Mouse (Mus musculus) CH12.LX (cell line): ENCODE results near the gene 1600014C23Rik. TPM values are rescaled to one million over a fixed set of nuclear protein-coding genes. Genes with fewer than 3 reads are reported as not detected.

Experiments
- DNase-seq: peaks from one replicate; pipeline ENCODE4 v3.0.0-alpha.2; 2013; ENCODE audit errors: extremely low read depth
- H3K27ac ChIP-seq: 2 replicates; pipeline ENCODE4 v1.5.1; 2012; ENCODE audit warnings: low read depth, mild to moderate bottlenecking, control low read depth, moderate library complexity; ENCODE audit not compliant: insufficient read depth
- H3K27me3 ChIP-seq: replicated peaks from 2 replicates; pipeline ENCODE3; 2012; ENCODE audit warnings: inconsistent platforms
- H3K36me3 ChIP-seq, 2 experiments: replicated peaks in 1 of 2; 2 replicates each; pipeline versions ENCODE3 to v1.6.1; 2012; ENCODE audit warnings: inconsistent platforms in 1 of 2, low read length in 1 of 2, mild to moderate bottlenecking in 1 of 2, mixed read lengths in 1 of 2, moderate library complexity in 1 of 2; ENCODE audit not compliant: control insufficient read depth in 1 of 2, insufficient read depth in 1 of 2
- H3K4me1 ChIP-seq, 2 experiments: 2 replicates each; pipeline ENCODE4 v1.6.1; 2012; ENCODE audit warnings: inconsistent platforms in 1 of 2, moderate library complexity in 1 of 2; ENCODE audit not compliant: insufficient read depth in 2 of 2, control insufficient read depth in 1 of 2
- H3K4me2 ChIP-seq: 2 replicates; pipeline ENCODE4 v1.6.1; 2012; ENCODE audit warnings: low read depth, mild to moderate bottlenecking, control low read depth; ENCODE audit not compliant: poor library complexity, insufficient read depth, severe bottlenecking
- H3K4me3 ChIP-seq, 3 experiments: fragments of 150-350 bp in 1 of 3; sonication (generic) in 1 of 3; replicated peaks in 1 of 3; 2 replicates each; pipeline versions ENCODE3 to v1.5.1; 2011 to 2012; ENCODE audit warnings: low read depth in 2 of 3, low read length in 2 of 3, mild to moderate bottlenecking in 2 of 3, moderate library complexity in 2 of 3, control low read depth in 1 of 3, improper control_type of control experiment in 1 of 3, inconsistent platforms in 1 of 3, mixed read lengths in 1 of 3; ENCODE audit not compliant: poor library complexity in 1 of 3
- H3K79me2 ChIP-seq: replicated peaks from 2 replicates; pipeline ENCODE4 v1.6.1; 2012; ENCODE audit warnings: mild to moderate bottlenecking, moderate library complexity; ENCODE audit not compliant: control insufficient read depth, poor library complexity, insufficient read depth, severe bottlenecking; ENCODE audit errors: extremely low read depth
- H3K9ac ChIP-seq: 2 replicates; pipeline ENCODE4 v1.6.1; 2012; ENCODE audit warnings: low read depth, mild to moderate bottlenecking, control low read depth, moderate library complexity; ENCODE audit not compliant: insufficient read depth
- H3K9me3 ChIP-seq: replicated peaks from 2 replicates; pipeline ENCODE3; 2012; ENCODE audit warnings: low read length, inconsistent platforms, mixed read lengths
- CHD2 ChIP-seq: IDR thresholded peaks from 2 replicates; pipeline ENCODE4 v1.6.1; 2011; ENCODE audit warnings: low read length, improper control_type of control experiment
- CTCF ChIP-seq, 2 experiments: IDR thresholded peaks in 1 of 2; conservative IDR thresholded peaks in 1 of 2; 2 replicates each; pipeline ENCODE4 v1.5.1; 2011 to 2012; ENCODE audit warnings: low read depth in 2 of 2, low read length in 2 of 2, improper control_type of control experiment in 1 of 2, inconsistent platforms in 1 of 2, mild to moderate bottlenecking in 1 of 2, moderate library complexity in 1 of 2
- EP300 ChIP-seq: IDR thresholded peaks from 2 replicates; pipeline ENCODE4 v1.6.1; 2011; ENCODE audit warnings: low read length, improper control_type of control experiment
- GABPA ChIP-seq: IDR thresholded peaks from 2 replicates; pipeline ENCODE4 v1.6.1; 2012; ENCODE audit warnings: low read depth, low read length, improper control_type of control experiment, inconsistent platforms; ENCODE audit not compliant: insufficient replicate concordance
- IRF4 ChIP-seq: IDR thresholded peaks from 2 replicates; pipeline ENCODE4 v1.6.1; 2014; ENCODE audit warnings: low read depth, mild to moderate bottlenecking, inconsistent platforms, low read length, improper control_type of control experiment
- JUND ChIP-seq: conservative IDR thresholded peaks from 2 replicates; pipeline ENCODE4 v1.6.1; 2011; ENCODE audit warnings: low read depth, low read length, improper control_type of control experiment
- KAT2A ChIP-seq: IDR thresholded peaks from 2 replicates; pipeline ENCODE4 v1.6.1; 2012; ENCODE audit warnings: low read length, improper control_type of control experiment, inconsistent platforms; ENCODE audit not compliant: insufficient replicate concordance
- MAFK ChIP-seq: IDR thresholded peaks from 2 replicates; pipeline ENCODE4 v1.6.1; 2011; ENCODE audit warnings: low read length, improper control_type of control experiment; ENCODE audit not compliant: insufficient replicate concordance
- MAX ChIP-seq: IDR thresholded peaks from 2 replicates; pipeline ENCODE4 v1.6.1; 2011; ENCODE audit warnings: low read length, improper control_type of control experiment
- MXI1 ChIP-seq: IDR thresholded peaks from 2 replicates; pipeline ENCODE4 v1.6.1; 2011; ENCODE audit warnings: mild to moderate bottlenecking, low read depth, low read length, improper control_type of control experiment
- NRF1 ChIP-seq: IDR thresholded peaks from 2 replicates; pipeline ENCODE4 v1.6.1; 2014; ENCODE audit warnings: low read depth, mild to moderate bottlenecking, inconsistent platforms, low read length, improper control_type of control experiment, moderate library complexity
- PAX5 ChIP-seq: IDR thresholded peaks from 2 replicates; pipeline ENCODE4 v1.6.1; 2012; ENCODE audit warnings: low read length, inconsistent platforms, mixed read lengths
- POLR2A ChIP-seq: IDR thresholded peaks from 2 replicates; pipeline ENCODE4 v1.6.1; 2011; ENCODE audit warnings: low read depth, mild to moderate bottlenecking, improper control_type of control experiment, low read length
- RCOR1 ChIP-seq: conservative IDR thresholded peaks from 2 replicates; pipeline ENCODE4 v1.6.1; 2012; ENCODE audit warnings: low read depth, mild to moderate bottlenecking, inconsistent platforms, low read length, improper control_type of control experiment
- SMC3 ChIP-seq: IDR thresholded peaks from 2 replicates; pipeline ENCODE4 v1.6.1; 2011; ENCODE audit warnings: low read depth, low read length, improper control_type of control experiment
- TBP ChIP-seq: conservative IDR thresholded peaks from 2 replicates; pipeline ENCODE4 v1.6.1; 2011; ENCODE audit warnings: low read depth, low read length, improper control_type of control experiment
- TCF12 ChIP-seq: IDR thresholded peaks from 2 replicates; pipeline ENCODE4 v1.6.1; 2014; ENCODE audit warnings: low read depth, mild to moderate bottlenecking, inconsistent platforms, low read length, improper control_type of control experiment
- ZKSCAN1 ChIP-seq: IDR thresholded peaks from 2 replicates; pipeline ENCODE4 v1.6.1; 2012; ENCODE audit warnings: low read depth, inconsistent platforms, low read length, improper control_type of control experiment, borderline replicate concordance
- dilution Hi-C: fragments of 300-500 bp; cut with MboI; formaldehyde crosslinking; loops from 2 replicates; pipeline ENCODE4 v1.14.3; 2020; ENCODE audit warnings: low sequenced_read_pairs; ENCODE audit not compliant: extremely low pct_unique_long_range_greater_than_20kb, extremely low pct_ligation_motif_present
- in situ Hi-C: fragments of 300-500 bp; cut with MboI; formaldehyde crosslinking; loops from 3 replicates; pipeline ENCODE4 v1.14.3; 2019; ENCODE audit warnings: low sequenced_read_pairs, low pct_ligation_motif_present, low pct_unique_long_range_greater_than_20kb, mixed read lengths
- polyA plus RNA-seq: library from polyadenylated mRNA; unstranded; fragments of >175 nt; gene quantifications from 2 replicates; pipeline ENCODE4 v1.2.1, GENCODE M21; 2012; ENCODE audit warnings: low read depth; ENCODE audit not compliant: insufficient read length
- total RNA-seq, 2 experiments: library from RNA; depleted of rRNA; stranded (reverse); fragments of 300-350 nt in 1 of 2; fragments of >200 nt in 1 of 2; gene quantifications; 2 replicates each; pipeline ENCODE4 v1.2.3; 2012 to 2014

The 1600014C23Rik gene
- total and polyA plus RNA-seq, 3 experiments: 0.38 TPM; not detected in 2

GRCm38 (mm10) chr17:45761902-45762301 is 28.3 kb upstream of the 1600014C23Rik start:
- Histone ChIP-seq H3K4me1 (peaks cover 6 to 11% of the 10 kb centered on the region in 2 experiments), H3K9me3 (peaks cover 4% of the 10 kb centered on the region), H3K4me3 (no peak overlapping the region), H3K27ac (no peak overlapping the region), H3K79me2 (no peaks in the 10 kb centered on the region), H3K27me3 (peaks cover 85% of the 10 kb centered on the region), H3K4me2 (no peak overlapping the region), H3K9ac (no peak overlapping the region), H3K36me3 (no peaks in the 10 kb centered on the region)
- no peak for DNase-seq
- TF ChIP-seq CTCF (conservative IDR thresholded peaks at IDR 0.05 in 1 of 2, IDR thresholded peaks at IDR 0.05 in 1 of 2; ENCODE audit: low read depth in 2 of 2, low read length in 2 of 2) (no peak), EP300 (no peak), ZKSCAN1 (no peak), POLR2A (no peak), MAFK (no peak), TCF12 (no peak), RCOR1 (no peak), CHD2 (no peak), MAX (no peak), PAX5 (no peak), TBP (no peak), NRF1 (no peak), GABPA (no peak), JUND (no peak)
- dilution Hi-C loops (no loop called here), in situ Hi-C loops (no loop called here)

- TF ChIP-seq IRF4 (no peak), GABPA (no peak)
- TF ChIP-seq, all 38 proteins: peak for 0
- H3K79me2 ChIP-seq: no peaks in the 10 kb centered on the region
- in situ Hi-C loops: no loop called here
- DNase-seq: no peak
- H3K4me2 ChIP-seq: no peak overlapping the region
- peaks cover 4% of the 10 kb centered on the region for H3K9me3 ChIP-seq
- no peak overlapping the region for H3K4me3 ChIP-seq
- no peak overlapping the region for H3K9ac ChIP-seq
- H3K36me3 ChIP-seq: no peaks in the 10 kb centered on the region
- peaks cover 85% of the 10 kb centered on the region for H3K27me3 ChIP-seq
- dilution Hi-C loops: no loop called here
- no peak overlapping the region for H3K27ac ChIP-seq
- H3K4me1 ChIP-seq: peaks cover 6 to 11% of the 10 kb centered on the region in 2 experiments
Measured at GRCm38 (mm10) chr17:45760965-45761645, 27.5 kb upstream of the 1600014C23Rik start.

- Histone ChIP-seq H3K4me2 (no peak overlapping the region), H3K4me1 (peaks cover 6 to 11% of the 10 kb centered on the region in 2 experiments), H3K27me3 (peaks cover 80% of the 10 kb centered on the region), H3K27ac (no peak overlapping the region), H3K4me3 (no peak overlapping the region), H3K9ac (no peak overlapping the region), H3K9me3 (peaks cover 4% of the 10 kb centered on the region), H3K79me2 (no peaks in the 10 kb centered on the region), H3K36me3 (no peaks in the 10 kb centered on the region)
- no peak for TF ChIP-seq ZKSCAN1
- no peak for TF ChIP-seq MXI1
- no peak for TF ChIP-seq SMC3
- no peak for TF ChIP-seq EP300
- no peak for TF ChIP-seq KAT2A
- in situ Hi-C loops (no loop called here), dilution Hi-C loops (no loop called here)
- no peak for DNase-seq
Measured at GRCm38 (mm10) chr17:45759751-45760150, 26.1 kb upstream of the 1600014C23Rik start.
